ENCODE assay signal across 28 mouse cellular contexts in genomic region chr5:108378346-108378745, GRCm38 (mm10). TPM values are rescaled to one million over a fixed set of nuclear protein-coding genes. Genes with fewer than 3 reads are reported as not detected.
DNase-seq lines count a peak whose midpoint lies in the region; ATAC-seq and TF ChIP-seq lines count a peak whose summit lies in the region.
"Had no signal": no experiment of that assay in that cellular context is flagged by ENCODE, and none has a peak within 500 bp of the region (broad histone marks: within the 10 kb centered on the region; RNA-seq: fewer than 3 reads in every experiment).

No protein-coding gene starts in this region.

- H3K36me3 ChIP-seq in liver, adult 2 months (ENCODE audit: control insufficient read depth, insufficient read depth, low read length): no peaks in the 10 kb centered on the region
- no peaks in the 10 kb centered on the region for H3K36me3 ChIP-seq in liver, embryonic 12.5 days
- H3K36me3 ChIP-seq: G1E had no signal

- peak; percentile 34 for DNase-seq in heart, adult 11 months
- DNase-seq in heart, adult 9 months (ENCODE audit: low spot score in 2 of 2): no peak
- peak; percentile 85 for DNase-seq in liver, adult 2 months (ENCODE audit: extremely low read depth, low read depth, low spot score)
- peak; percentile 36 for DNase-seq in NIH3T3 (ENCODE audit: low read depth)
- peak; percentile 80 for DNase-seq in adipocyte (ENCODE audit: low spot score)
- no peak for DNase-seq in thymus, postnatal 4 days
- DNase-seq in layer of hippocampus, adult 11-12 months (ENCODE audit: low spot score): no peak
- DNase-seq: adrenal gland, adult 2 months; adrenal gland, adult 8-10 months; adrenal gland, postnatal 10 days; adrenal gland, postnatal 14 days; adrenal gland, postnatal 25 days; adrenal gland, postnatal 36 days; B cell, adult 2 months; cerebellum, adult 11 months; cerebellum, adult 11-12 months; cerebellum, adult 18-20 months; cerebellum, adult 2 months had no signal

- H3K4me2 ChIP-seq in liver, embryonic 12.5 days: no peak overlapping the region

- no peak for ATAC-seq in liver, embryonic 12.5 days
- ATAC-seq: activated CD4-positive, CD25-positive, alpha-beta regulatory T cell, adult 4 months; CD4-positive, CD25-positive, alpha-beta regulatory T cell, adult 4 months; Patski had no signal

- peaks cover 4% of the 10 kb centered on the region; the same call in 1 of the 2 replicates for H3K4me1 ChIP-seq in liver, adult 2 months (ENCODE audit: control insufficient read depth, insufficient read depth, low read length)
- no peaks in the 10 kb centered on the region for H3K4me1 ChIP-seq in liver, embryonic 12.5 days

- H3K27ac ChIP-seq in liver, adult 2 months (replicated peaks; ENCODE audit: insufficient read depth, low read depth, low read length): no peak overlapping the region
- no peak overlapping the region for H3K27ac ChIP-seq in liver, embryonic 12.5 days

- H3K9me3 ChIP-seq in liver, embryonic 12.5 days (replicated peaks): no peaks in the 10 kb centered on the region
- H3K9me3 ChIP-seq: G1E had no signal

- 57% methylated on average over 4 of the region's 4 CpGs for WGBS in liver, adult 2 months
- 74% methylated on average over 4 of the region's 4 CpGs for WGBS in liver, embryonic 12.5 days (ENCODE audit: insufficient replicate concordance)

- H3K79me2 ChIP-seq in liver, adult 2 months (ENCODE audit: control insufficient read depth, insufficient read depth, low read length): no peaks in the 10 kb centered on the region

- H3K27me3 ChIP-seq in liver, adult 2 months (ENCODE audit: control insufficient read depth, insufficient read depth, low read length): 0 out of 2 replicates have a peak, but pooled peaks cover 2% of the 10 kb centered on the region
- peaks cover 49% of the 10 kb centered on the region; the same call in 1 of the 2 replicates for H3K27me3 ChIP-seq in liver, embryonic 12.5 days (replicated peaks)
- H3K27me3 ChIP-seq: CH12.LX, Patski had no signal

- no peak for TF ChIP-seq POLR2A in liver, adult 2 months (IDR thresholded peaks at IDR 0.05; ENCODE audit: extremely low read depth, insufficient read depth, low read length)

- H3K4me3 ChIP-seq in liver, adult 2 months (ENCODE audit: insufficient read depth, low read depth, low read length): no peak overlapping the region
- H3K4me3 ChIP-seq in liver, embryonic 12.5 days: no peak overlapping the region

- H3K9ac ChIP-seq in liver, adult 2 months (ENCODE audit: low read depth, low read length): no peak overlapping the region
- H3K9ac ChIP-seq in liver, embryonic 12.5 days: no peak overlapping the region

- no peak for TF ChIP-seq CTCF in liver, adult 2 months (IDR thresholded peaks at IDR 0.05; ENCODE audit: low read depth, low read length)

RNA-seq across cellular contexts. Expression of gene Pde6b, which starts 9.8 kb away (rescaled TPM):
- total RNA-seq in liver, adult 2 months (2014; rRNA removed): not detected in 2 replicates
- not detected in 2 replicates for polyA plus RNA-seq in liver, adult 2 months (2012; rRNA removed)
- polyA plus RNA-seq in liver, embryonic 12.5 days (2016; fragmentation: Nextera tagmentation; extraction: Ambion mirVana): 0.17 and 0.24 TPM in 2 replicates
- total RNA-seq: adrenal gland, adult 18-20 months; adrenal gland, adult 2 months; adrenal gland, adult 8-10 months; adrenal gland, postnatal 10 days; adrenal gland, postnatal 14 days; adrenal gland, postnatal 25 days; adrenal gland, postnatal 36 days; adrenal gland, postnatal 4 days; CH12.LX had no signal
- polyA plus RNA-seq: adrenal gland, adult 2 months; brain, embryonic 14.5 days; G1E had no signal

RNA-seq across cellular contexts. Expression of gene Gm42517, which starts 10.6 kb away (rescaled TPM):
- total RNA-seq in liver, adult 2 months (2014; rRNA removed): not detected in 2 replicates
- polyA plus RNA-seq in liver, adult 2 months (2012; rRNA removed): 0.06 TPM in 1 of 2 replicates, not detected in the other
- polyA plus RNA-seq in liver, embryonic 12.5 days (2016; fragmentation: Nextera tagmentation; extraction: Ambion mirVana): 0.07 TPM in 1 of 2 replicates, not detected in the other
- total RNA-seq: CH12.LX, G1E, MEL had no signal
- polyA plus RNA-seq: activated CD4-positive, CD25-positive, alpha-beta regulatory T cell, adult 4 months; CD4-positive, CD25-positive, alpha-beta regulatory T cell, adult 4 months; G1E had no signal

RNA-seq across cellular contexts. Expression of gene Atp5k, which starts 55.9 kb away (rescaled TPM):
- 438 and 500 TPM in 2 replicates for total RNA-seq in liver, adult 2 months (2014; rRNA removed)
- 65.2 and 73.2 TPM in 2 replicates for polyA plus RNA-seq in liver, adult 2 months (2012; rRNA removed)
- polyA plus RNA-seq in liver, embryonic 12.5 days (2016; fragmentation: Nextera tagmentation; extraction: Ambion mirVana): 355 and 360 TPM in 2 replicates

Comparison
In these comparisons a context has a peak if more than half of its experiments do, and no peak if none do; other contexts are left out.
1. DNase-seq: peak in heart, adult 11 months (single experiment), liver, adult 2 months (single experiment), NIH3T3 (single experiment) and adipocyte (single experiment); none in heart, adult 9 months (0 of 2), thymus, postnatal 4 days (single experiment) and layer of hippocampus, adult 11-12 months (single experiment).